Mouse (Mus musculus) ovary, adult 18-20 months (tissue): Measurements from ENCODE around the gene Zfp280d.
"Not testable (repeated sequence)": the region's sequence is repeated elsewhere in the genome, so short reads cannot be mapped to it uniquely, and the experiment has no call there.

ENCODE experiments used
- DNase-seq: peaks from one replicate; pipeline ENCODE4 v3.0.0; 2022; ENCODE audit warnings: low spot score, mixed read lengths

Zfp280d gene

GRCm38 (mm10) chr9:72374074-72374473 is 99.4 kb downstream of the Zfp280d start:
- DNase-seq = no peak

GRCm38 (mm10) chr9:72374996-72375395 is 100.3 kb downstream of the Zfp280d start:
- DNase-seq = no peak

- no peak for DNase-seq
These were observed 101.0 kb downstream of the Zfp280d start for GRCm38 (mm10) chr9:72375639-72376038.

- no peak for DNase-seq
These were observed 111.1 kb downstream of the Zfp280d start for GRCm38 (mm10) chr9:72385786-72386185.

- DNase-seq = no peak
These were observed 114.3 kb downstream of the Zfp280d start for GRCm38 (mm10) chr9:72388934-72389333.

- no peak for DNase-seq
These were observed 114.9 kb downstream of the Zfp280d start for GRCm38 (mm10) chr9:72389431-72390002.

GRCm38 (mm10) chr9:72390321-72391077 is 115.8 kb downstream of the Zfp280d start:
- DNase-seq = peak; percentile 7

- no peak for DNase-seq
These were observed 118.0 kb downstream of the Zfp280d start for GRCm38 (mm10) chr9:72392686-72393085.

GRCm38 (mm10) chr9:72393238-72393637 is 118.6 kb downstream of the Zfp280d start:
- no peak for DNase-seq

- no peak for DNase-seq
These were observed 119.2 kb downstream of the Zfp280d start for GRCm38 (mm10) chr9:72393869-72394341.

- no peak for DNase-seq
These were observed 125.5 kb downstream of the Zfp280d start for GRCm38 (mm10) chr9:72400121-72400520.

- not testable (repeated sequence) for DNase-seq
These were observed 127.1 kb downstream of the Zfp280d start for GRCm38 (mm10) chr9:72401769-72402168.

- no peak for DNase-seq
These were observed 128.8 kb downstream of the Zfp280d start for GRCm38 (mm10) chr9:72403421-72403820.

- no peak for DNase-seq
These were observed 129.8 kb downstream of the Zfp280d start for GRCm38 (mm10) chr9:72404446-72404845.

GRCm38 (mm10) chr9:72404934-72405333 is 130.3 kb downstream of the Zfp280d start:
- DNase-seq = no peak

- no peak for DNase-seq
These were observed 131.4 kb downstream of the Zfp280d start for GRCm38 (mm10) chr9:72405882-72406638.

GRCm38 (mm10) chr9:72408131-72408586 is 133.5 kb downstream of the Zfp280d start:
- DNase-seq = peak; percentile 42

GRCm38 (mm10) chr9:72409381-72410225 is 134.9 kb downstream of the Zfp280d start:
- no peak for DNase-seq

- no peak for DNase-seq
These were observed 137.1 kb downstream of the Zfp280d start for GRCm38 (mm10) chr9:72411746-72412145.
